Mouse (Mus musculus) skeletal muscle tissue, adult 2 months (tissue): ENCODE results near the gene Gm42674.

ENCODE experiments used
- DNase-seq: peaks from one replicate; pipeline ENCODE4 v3.0.0-alpha.2; 2012; ENCODE audit warnings: low read depth, low spot score

Gene Gm42674

DNA sequence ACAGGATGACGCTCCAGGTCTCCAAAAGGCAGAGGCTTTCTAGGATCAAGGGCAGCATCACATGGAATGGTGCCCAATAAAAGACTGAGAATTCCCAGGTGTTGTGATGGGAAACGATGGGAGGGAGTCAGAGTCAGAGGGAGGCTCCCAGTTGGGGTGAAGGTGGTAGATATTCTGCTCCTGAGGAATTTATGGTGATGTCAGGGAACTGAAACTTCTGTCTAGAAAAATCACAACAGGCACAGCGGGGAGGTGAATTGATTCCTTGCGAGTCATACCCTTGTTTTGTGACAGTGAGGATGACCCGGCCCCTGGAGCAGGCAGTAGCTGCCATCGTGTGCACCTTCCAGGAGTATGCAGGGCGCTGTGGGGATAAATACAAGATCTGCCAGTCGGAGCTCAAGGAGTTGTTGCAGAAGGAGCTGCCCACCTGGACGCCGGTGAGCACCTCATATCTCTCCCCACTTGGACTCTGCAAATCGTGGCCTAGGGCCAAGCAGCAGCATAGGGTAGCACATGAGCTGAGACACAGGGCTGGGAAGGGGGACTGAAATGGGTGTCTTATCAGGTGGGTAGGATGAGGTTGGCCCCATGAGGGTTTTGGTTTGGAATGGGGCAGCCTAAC, at the start of gene Gm42674:
Gene Gm42674 (plus strand): TSS at position 419 of the 625 bp plus-strand sequence.
- DNase-seq: no peak

- DNase-seq: no peak
Measured at GRCm38 (mm10) chr3:90552231-90552630, 49.5 kb upstream of the Gm42674 start.

GRCm38 (mm10) chr3:90555954-90556353, 45.8 kb upstream of the Gm42674 start:
- DNase-seq: peak; percentile 56

- no peak for DNase-seq
Measured at GRCm38 (mm10) chr3:90560008-90560628, 41.6 kb upstream of the Gm42674 start, which contains the start of gene S100a3. TSS of gene S100a3 (plus strand) at chr3:90560578.

DNA sequence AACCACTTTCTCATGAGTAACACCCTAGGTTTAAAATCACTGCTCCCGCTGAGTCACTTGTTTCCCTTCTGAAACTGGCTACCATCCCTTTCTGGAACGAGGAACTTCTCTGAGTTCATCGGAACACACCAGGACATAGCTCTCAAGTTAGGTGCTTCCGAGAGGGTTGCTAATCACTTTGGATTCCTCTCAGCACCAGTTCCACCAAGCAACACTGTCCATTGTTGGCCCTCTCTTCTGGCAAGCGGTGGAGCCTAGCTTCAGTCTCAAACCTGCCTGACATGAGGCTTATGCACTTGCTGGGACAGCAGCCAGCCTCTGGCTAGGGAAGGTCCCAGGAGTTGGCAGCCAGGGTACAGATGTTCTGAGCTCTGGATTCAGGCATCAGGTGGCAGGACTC, 27.0 kb upstream of the Gm42674 start:
- DNase-seq: peak; percentile 68

DNA sequence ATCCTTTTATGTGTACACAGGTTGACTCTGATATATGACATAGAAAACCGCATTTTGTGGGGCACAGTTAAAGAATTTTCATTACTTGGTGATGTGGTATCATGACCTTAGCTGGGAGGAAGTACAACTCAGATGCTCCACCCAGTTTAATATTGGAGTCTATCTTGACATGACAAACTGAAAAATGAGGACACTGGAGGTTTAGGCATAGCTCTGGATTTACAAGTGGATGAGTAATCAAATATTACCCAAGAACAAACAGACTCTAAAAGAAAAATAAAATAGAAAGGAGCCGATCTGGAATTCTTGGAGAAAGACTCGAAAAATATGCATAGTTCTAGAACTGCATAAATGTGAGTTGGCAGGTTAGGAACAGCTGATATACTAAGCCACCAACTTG, 26.4 kb upstream of the Gm42674 start:
- DNase-seq: peak; percentile 28

DNA sequence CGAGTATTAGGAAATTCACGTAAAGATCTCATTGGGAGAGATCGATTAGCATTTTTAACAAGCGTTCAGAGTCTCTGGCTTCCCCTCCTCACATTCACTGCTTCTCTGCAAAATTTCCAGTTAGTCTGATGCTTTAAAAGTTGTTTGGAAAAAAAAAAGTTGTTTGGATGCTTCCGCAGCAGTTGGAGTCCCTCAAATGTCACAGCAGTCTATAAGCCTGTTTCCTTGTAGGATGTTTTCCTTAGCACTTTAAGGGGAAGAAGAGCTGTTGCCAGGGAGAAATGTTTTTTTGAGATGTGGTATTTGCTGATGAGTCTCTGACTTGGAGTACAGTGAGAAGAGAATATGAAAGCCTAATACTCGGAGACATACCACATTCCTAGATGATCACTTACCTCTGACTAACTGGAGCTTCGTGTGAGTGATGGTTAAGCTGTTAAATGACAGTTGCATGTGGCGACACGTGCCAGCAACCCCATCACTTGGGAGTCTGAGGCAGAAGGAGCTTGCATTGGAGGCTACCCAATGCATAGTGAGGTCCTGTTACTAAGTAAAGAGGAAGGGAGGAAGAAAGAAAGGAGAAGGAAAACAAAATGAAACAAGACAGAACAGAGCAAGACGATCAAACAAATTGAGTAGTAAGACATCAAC, 25.2 kb upstream of the Gm42674 start:
- no peak for DNase-seq

DNA sequence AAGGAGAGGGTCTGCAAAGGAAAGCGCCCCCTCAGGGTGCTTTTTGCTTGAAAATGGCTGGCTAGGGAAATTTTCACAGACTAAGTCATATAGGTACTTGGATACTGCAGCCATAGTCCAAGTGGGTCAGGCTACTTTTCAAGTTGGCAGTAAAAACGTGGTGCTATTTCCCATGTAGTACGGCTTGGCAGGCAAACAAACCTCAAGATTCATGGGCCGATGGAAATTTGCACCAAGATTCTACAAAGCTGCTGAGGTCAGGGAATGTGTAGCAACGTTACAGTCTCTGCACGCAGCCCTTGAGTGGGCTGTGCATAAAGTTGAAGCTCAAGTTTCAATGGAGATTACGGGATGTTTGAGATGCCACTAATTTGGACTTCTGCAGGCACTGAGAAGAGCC, 22.3 kb upstream of the Gm42674 start:
- DNase-seq: no peak

DNA sequence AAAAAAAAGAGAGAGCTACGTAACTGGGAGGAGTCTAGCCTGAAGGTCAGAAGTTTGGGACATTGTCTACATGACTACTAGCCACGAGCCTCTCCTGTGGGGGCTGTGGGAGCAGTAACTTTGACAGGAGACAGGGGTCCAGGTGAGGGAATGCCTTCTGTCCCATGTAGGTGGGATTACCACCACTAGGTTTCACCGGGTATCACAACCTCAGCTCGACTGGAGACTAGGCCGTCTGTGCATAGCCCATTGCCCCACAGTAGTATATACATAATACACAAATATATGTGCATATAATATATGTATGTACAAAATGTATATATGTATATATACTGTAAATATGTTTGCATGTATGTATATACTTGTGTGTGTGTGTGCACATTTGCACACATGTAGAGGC, 20.6 kb upstream of the Gm42674 start:
- no peak for DNase-seq

DNA sequence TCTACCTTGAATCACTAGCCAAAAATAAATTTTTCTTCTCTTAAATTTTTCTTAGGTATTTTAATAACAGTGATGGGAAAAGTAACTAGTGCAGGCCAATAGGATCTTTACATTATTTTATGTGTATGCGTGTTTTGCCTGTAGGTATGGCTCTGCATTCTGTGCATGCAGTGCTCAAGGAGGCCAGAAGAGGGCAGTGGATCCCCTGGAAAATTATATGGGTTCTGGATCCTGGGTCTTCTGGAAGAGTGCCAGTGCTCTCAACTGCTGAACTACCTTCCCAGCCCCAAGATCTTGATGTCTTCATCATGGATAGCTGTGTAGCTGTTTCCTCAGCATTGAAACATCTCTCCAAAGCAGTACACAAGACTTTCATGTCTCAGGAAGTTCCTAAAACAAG, 19.5 kb upstream of the Gm42674 start:
- DNase-seq: no peak

DNA sequence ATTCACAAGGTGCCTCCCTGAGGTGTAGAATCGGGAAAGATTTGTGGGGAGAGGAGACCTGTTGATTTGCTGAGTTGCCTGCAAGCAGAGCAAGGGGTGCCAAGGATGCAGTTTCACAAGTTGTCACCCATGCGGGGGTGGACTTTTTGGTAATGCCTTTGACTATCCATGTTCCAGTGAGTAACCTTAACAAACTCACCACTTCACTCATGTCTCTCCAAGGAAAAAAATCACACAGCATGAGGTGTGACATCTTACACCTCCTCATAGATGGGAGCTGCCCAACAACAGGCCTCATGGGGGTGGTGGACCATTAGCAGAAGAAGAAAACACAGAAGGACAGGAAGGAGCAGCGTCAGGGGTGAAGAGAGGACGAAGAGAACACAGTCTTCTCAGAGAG, 19.1 kb upstream of the Gm42674 start:
- DNase-seq: no peak

DNA sequence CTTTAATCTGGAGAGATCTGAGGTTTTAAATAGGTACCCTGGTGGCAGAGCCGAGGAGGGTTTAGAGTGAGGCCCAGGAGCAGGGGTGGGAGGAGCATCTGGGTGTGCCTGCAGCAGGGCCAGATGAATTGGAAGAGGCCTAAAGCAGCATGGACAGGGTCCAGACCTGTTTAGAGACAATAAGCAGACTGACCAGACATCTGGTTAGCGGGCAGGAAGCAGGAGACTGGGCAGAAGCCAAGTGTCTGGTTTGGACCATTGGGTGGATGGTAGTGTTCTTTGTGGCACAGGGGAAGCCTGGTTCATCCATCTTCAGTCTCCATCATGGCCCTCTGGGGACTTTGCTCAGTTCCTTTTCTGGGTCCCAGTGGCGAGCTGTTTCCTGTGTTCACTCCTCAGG, 17.8 kb upstream of the Gm42674 start:
- DNase-seq: no peak

GRCm38 (mm10) chr3:90585595-90585994, 16.1 kb upstream of the Gm42674 start:
- DNase-seq: peak; percentile 84

- DNase-seq: no peak
Measured at GRCm38 (mm10) chr3:90586016-90586643, 15.6 kb upstream of the Gm42674 start.

- DNase-seq: peak; percentile 88
Measured at GRCm38 (mm10) chr3:90586906-90587305, 14.8 kb upstream of the Gm42674 start.

DNA sequence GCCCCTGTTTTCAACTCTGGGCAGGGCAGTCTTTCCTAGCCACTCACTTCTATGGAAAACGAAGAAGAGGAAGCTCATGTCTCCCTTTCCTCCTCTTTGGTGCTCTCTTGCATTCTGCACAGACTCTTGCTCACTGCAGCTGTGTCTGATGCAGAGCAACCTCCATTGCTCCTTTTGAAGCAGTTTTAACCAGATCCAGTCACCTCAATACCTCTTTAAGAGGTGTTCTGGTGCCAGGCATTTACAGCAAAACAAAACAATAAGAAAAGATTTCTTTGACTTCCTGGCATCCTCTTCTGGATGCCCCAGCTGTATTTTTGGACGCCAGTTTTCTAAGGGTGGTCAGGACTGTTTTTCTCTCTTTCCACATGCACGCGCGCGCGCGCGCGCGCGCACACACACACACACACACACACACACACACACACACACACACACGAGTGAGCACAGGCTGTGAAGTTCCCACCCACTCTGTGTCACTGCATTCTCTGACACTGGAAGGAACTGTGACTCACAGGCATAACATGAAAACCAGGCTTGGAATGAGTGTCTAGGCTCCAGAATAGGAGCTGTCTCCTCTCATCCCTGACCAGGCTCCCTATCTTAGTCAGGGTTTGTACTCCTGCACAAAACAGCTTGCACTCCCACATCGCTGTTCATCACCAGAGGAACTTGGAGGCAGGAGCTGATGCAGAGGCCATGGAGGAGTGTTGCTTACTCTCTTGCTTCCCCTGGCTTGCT, 14.2 kb upstream of the Gm42674 start:
- peak; percentile 70 for DNase-seq

- DNase-seq: no peak
Measured at GRCm38 (mm10) chr3:90589390-90589789, 12.3 kb upstream of the Gm42674 start.

DNA sequence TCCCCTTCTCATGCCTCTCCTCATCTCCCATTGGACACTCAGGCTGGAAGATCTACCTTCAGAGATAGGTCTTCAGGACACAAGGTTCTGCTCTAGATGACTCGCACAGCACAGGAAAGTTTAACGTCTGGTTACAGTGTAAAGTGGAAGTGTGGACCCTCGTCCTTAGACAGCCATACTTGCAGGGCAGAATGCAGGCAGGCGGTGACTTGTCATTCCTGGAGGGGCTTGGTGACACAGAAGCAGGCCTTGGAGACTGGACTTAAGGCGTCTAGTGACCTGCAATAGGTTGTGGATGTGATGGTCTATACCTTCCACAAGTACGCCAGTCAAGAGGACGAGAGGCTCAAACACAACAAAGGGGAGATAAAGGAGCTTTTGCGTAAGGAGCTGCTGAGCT, 11.8 kb upstream of the Gm42674 start, which contains the start of gene S100a2:
Gene S100a2 (plus strand): TSS at position 301 of the 400 bp plus-strand sequence.
- DNase-seq: no peak

GRCm38 (mm10) chr3:90594466-90594865, 7.2 kb upstream of the Gm42674 start:
- no peak for DNase-seq

GRCm38 (mm10) chr3:90595556-90595955, 6.1 kb upstream of the Gm42674 start:
- DNase-seq: no peak

DNA sequence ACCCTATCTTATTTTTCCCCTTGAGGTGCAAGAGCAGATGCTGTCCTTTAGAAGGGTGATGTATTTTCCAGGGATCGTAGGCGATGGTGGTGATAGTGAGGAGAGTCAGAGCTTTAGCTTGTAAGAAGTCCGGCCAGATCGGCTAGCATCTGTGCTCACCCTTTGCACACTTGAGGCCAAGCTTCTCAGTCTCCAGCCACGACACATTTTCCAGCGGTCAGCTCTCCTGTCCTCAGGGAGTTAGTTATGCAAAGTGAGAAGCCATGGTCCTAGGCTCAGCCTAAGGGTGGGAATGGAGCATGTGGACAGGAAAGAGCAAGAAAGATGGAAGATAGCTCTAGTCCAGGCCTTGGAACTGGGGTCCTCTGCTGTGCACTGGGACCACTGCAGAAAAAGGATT, 4.9 kb upstream of the Gm42674 start:
- DNase-seq: no peak

- DNase-seq: no peak
Measured at GRCm38 (mm10) chr3:90597736-90598135, 4.0 kb upstream of the Gm42674 start.
